Mouse (Mus musculus): ENCODE measurements at regions not wholly inside any gene's neighbourhood (a gene's known extent, or its start where the extent isn't known, plus 50 kb on each side); places are given as distances from the start of the nearest gene placed in this dataset.

GRCm38 (mm10) chr1:190044036-190044435, 121.9 kb upstream of the Smyd2 start:
- TF ChIP-seq CTCF (conservative IDR thresholded peaks at IDR 0.05; ENCODE audit: insufficient read depth, insufficient read length, low read depth, low read length) (no peak), POLR2A (IDR thresholded peaks at IDR 0.05; ENCODE audit: low read depth, low read length) (no peak)

Measured in kidney, adult 2 months (tissue).